Mouse (Mus musculus) ES-Bruce4 (cell line): ENCODE data around the gene Hoxc11. TPM values are rescaled to one million over a fixed set of nuclear protein-coding genes. Genes with fewer than 3 reads are reported as not detected.

ENCODE experiments used
- H3K27ac ChIP-seq: 2 replicates; pipeline ENCODE4 v1.5.1; 2012; ENCODE audit warnings: low read length, inconsistent platforms; ENCODE audit not compliant: insufficient read depth
- H3K27me3 ChIP-seq: 2 replicates; pipeline ENCODE4 v1.6.1; 2012; ENCODE audit warnings: mild to moderate bottlenecking, low read length, inconsistent platforms; ENCODE audit not compliant: control insufficient read depth, poor library complexity, insufficient read depth, severe bottlenecking
- H3K36me3 ChIP-seq: 2 replicates; pipeline ENCODE4 v1.6.1; 2012; ENCODE audit warnings: inconsistent platforms, mild to moderate bottlenecking, low read length, moderate library complexity; ENCODE audit not compliant: control insufficient read depth, poor library complexity, insufficient read depth, severe bottlenecking
- H3K4me1 ChIP-seq: one replicate; pipeline ENCODE4 v1.8.1; 2011; ENCODE audit warnings: low read length; ENCODE audit not compliant: control insufficient read depth, insufficient read depth
- H3K4me3 ChIP-seq: 2 replicates; pipeline ENCODE4 v1.5.1; 2011; ENCODE audit warnings: low read depth, mild to moderate bottlenecking, low read length
- H3K9ac ChIP-seq: 2 replicates; pipeline ENCODE4 v1.6.1; 2012; ENCODE audit warnings: low read depth, mild to moderate bottlenecking, inconsistent platforms; ENCODE audit not compliant: poor library complexity, severe bottlenecking
- H3K9me3 ChIP-seq: replicated peaks from 2 replicates; pipeline ENCODE4 v1.6.1; 2012; ENCODE audit warnings: mild to moderate bottlenecking, low read length, inconsistent platforms; ENCODE audit not compliant: control insufficient read depth, poor library complexity, insufficient read depth, severe bottlenecking
- CTCF ChIP-seq: IDR thresholded peaks from one replicate; pipeline ENCODE4 v1.8.1; 2011; ENCODE audit warnings: low read depth, low read length
- EP300 ChIP-seq: IDR thresholded peaks from 2 replicates; pipeline ENCODE4 v1.6.1; 2011; ENCODE audit warnings: low read depth, low read length; ENCODE audit not compliant: insufficient read depth
- POLR2A ChIP-seq: IDR thresholded peaks from one replicate; pipeline ENCODE4 v1.8.1; 2011; ENCODE audit warnings: low read length; ENCODE audit not compliant: insufficient read depth
- polyA plus RNA-seq: library from polyadenylated mRNA; stranded (reverse); fragments of >200 nt; gene quantifications from 2 replicates; pipeline ENCODE4 v1.2.4, GENCODE M21; 2011; ENCODE audit warnings: low read depth; ENCODE audit not compliant: missing spikeins, insufficient read depth, insufficient read length

Gene Hoxc11
- polyA plus RNA-seq, 1 experiment: not detected

DNA sequence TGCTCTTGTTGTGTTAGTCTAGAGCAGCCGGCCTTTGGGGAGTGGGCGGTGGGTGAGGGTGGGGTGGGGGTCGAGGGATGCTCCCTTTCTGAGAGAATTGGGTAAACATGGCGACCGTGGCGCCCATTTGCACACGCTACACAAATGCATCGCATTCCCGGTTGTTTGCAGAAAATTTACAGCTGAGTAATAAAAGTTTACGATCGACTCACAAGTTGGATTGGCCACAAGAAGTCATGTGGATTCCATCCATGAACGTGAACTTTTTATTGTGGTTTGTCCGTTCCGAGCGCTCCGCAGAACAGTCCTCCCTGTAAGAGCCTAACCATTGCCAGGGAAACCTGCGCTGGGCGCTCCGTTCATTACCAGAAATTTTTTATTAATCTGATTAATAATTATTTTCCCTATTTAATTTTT lies 43.7 kb downstream of the Hoxc11 start, which contains the start of gene Hoxc6:
Gene Hoxc6 (plus strand): TSS at position 319 of the 417 bp plus-strand sequence.
- H3K4me1 ChIP-seq: no peaks in the 10 kb centered on the region
- peaks cover 57% of the 10 kb centered on the region for H3K27me3 ChIP-seq
- H3K9ac ChIP-seq: peak within 1 kb of the TSS; percentile 51
- TF ChIP-seq POLR2A (no peak), EP300 (no peak), CTCF (no peak)
- no peaks in the 10 kb centered on the region for H3K36me3 ChIP-seq
- H3K9me3 ChIP-seq: no peaks in the 10 kb centered on the region
- peak within 1 kb of the TSS; percentile 60 for H3K4me3 ChIP-seq
- H3K27ac ChIP-seq: no peak within 1 kb of the TSS

DNA sequence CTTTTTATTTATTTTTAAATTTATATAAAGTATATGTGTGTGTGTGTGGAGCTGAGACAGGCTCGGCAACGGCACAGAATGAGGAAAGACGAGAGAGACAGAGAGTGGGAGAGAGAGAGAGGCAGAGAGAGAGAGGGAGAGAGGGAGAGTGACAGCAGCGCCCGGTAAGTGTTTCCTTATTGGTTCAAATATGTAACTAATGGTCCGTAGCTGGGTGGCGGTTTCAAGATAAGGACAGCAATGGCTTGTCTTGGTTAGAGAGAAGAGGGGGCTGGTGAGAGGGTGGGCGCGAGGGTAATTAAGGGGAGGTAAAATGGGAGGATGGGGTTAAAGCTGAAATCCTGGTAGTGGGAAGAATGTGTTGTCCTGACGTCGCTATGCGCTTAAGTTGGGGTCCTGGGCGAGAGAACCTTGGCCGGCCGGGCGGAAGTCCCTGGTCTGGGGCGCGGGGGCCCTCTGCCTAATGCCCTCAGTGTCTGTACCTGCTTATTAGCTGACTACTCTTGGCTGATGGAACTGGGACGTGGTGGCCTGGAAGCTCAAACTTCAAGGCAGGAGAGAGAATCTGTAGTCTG lies 44.5 kb downstream of the Hoxc11 start:
- Histone ChIP-seq H3K27me3 (peaks cover 59% of the 10 kb centered on the region), H3K4me3 (peak overlapping the region; percentile 60), H3K9ac (peak overlapping the region; percentile 51), H3K4me1 (no peaks in the 10 kb centered on the region), H3K9me3 (no peaks in the 10 kb centered on the region), H3K36me3 (no peaks in the 10 kb centered on the region), H3K27ac (no peak overlapping the region)
- TF ChIP-seq POLR2A (no peak), CTCF (no peak), EP300 (no peak)

DNA sequence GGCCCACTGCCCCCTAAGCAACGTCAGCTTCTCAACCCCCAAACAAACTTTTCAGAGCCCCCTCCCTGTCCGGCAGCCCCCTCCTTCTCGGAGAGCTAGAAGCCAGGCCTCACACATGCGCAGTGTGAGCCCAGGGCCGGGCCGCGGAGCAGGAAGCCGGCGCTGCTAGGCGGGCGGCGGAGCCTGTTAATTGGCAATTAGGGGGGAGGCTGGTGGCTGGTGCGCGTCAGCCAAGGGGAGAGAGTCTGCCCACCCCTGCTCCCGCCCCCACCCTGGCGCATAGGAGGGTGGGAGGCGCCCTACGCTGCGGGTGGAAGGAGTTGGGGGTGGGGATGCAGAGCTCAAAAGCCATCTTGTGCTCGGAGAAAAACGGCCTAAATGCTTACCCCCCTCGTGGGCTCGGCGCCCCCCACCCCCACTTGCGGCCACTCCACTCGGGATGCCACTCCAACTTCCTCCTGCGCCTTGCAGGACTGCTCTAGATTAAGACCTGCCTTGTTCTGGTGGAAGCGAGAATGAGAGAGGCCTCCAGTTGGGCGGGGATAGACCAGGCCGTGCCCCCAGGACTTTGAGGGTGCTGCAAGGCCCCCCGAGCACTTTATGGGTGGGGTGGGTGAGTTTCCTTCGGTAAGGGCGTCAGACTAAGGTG lies 45.1 kb downstream of the Hoxc11 start:
- H3K4me3 ChIP-seq: peak overlapping the region; percentile 60
- no peak for TF ChIP-seq POLR2A
- no peak for TF ChIP-seq EP300
- TF ChIP-seq CTCF: no peak
- no peaks in the 10 kb centered on the region for H3K36me3 ChIP-seq
- H3K9ac ChIP-seq: peak overlapping the region; percentile 51
- H3K4me1 ChIP-seq: no peaks in the 10 kb centered on the region
- peaks cover 60% of the 10 kb centered on the region for H3K27me3 ChIP-seq
- H3K9me3 ChIP-seq: no peaks in the 10 kb centered on the region
- H3K27ac ChIP-seq: no peak overlapping the region

DNA sequence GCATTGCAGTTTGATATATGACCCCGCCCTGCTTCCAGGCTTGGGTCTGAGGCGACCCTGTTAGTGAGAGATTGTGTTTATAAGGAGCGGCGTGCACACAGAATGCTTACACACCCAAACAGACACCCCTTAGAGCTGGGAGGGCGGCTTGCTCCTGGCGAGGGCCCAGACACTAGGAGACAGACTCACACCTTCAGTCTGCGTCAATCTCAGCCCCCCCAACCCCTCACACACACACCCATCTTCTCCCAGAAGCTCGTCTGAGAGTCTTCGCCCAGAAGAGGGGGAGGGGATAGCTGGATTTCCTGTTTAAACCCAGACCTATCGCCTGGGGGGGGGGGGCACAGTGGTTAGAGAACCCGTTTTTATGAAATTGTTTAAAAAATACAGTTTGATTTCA lies 45.7 kb downstream of the Hoxc11 start:
- no peak for TF ChIP-seq EP300
- no peak for TF ChIP-seq POLR2A
- no peak for TF ChIP-seq CTCF
- Histone ChIP-seq H3K27me3 (peaks cover 62% of the 10 kb centered on the region), H3K4me1 (no peaks in the 10 kb centered on the region), H3K4me3 (no peak overlapping the region), H3K27ac (no peak overlapping the region), H3K9me3 (no peaks in the 10 kb centered on the region), H3K36me3 (no peaks in the 10 kb centered on the region), H3K9ac (no peak overlapping the region)

DNA sequence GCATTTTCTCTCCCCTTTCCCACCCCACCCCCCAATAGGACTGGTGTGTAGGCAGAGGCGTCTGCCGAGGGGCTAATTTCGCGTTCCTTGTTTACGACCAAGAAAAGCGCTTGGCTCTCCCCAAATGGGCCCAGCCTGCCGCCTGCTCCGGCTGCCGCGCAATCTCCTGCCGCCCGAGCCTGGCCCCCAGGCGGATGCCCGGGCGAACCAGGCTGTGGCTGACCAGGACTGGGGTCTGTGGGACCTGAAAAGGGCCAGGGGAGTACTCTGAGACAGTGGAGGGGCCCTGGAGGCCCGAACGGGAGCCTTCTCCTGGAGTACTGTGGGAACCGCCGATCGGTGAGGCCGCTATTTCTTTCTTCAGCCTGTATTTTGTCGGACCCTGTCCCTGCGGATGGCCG lies 46.3 kb downstream of the Hoxc11 start:
- Histone ChIP-seq H3K4me1 (no peaks in the 10 kb centered on the region), H3K36me3 (no peaks in the 10 kb centered on the region), H3K27ac (no peak overlapping the region), H3K4me3 (0 out of 2 replicates have a peak overlapping the region, but pooled peaks have one; percentile 23), H3K27me3 (peaks cover 61% of the 10 kb centered on the region), H3K9ac (peak overlapping the region; percentile 58; the same call in 1 of the 2 replicates), H3K9me3 (no peaks in the 10 kb centered on the region)
- TF ChIP-seq EP300 (no peak), POLR2A (no peak)

DNA sequence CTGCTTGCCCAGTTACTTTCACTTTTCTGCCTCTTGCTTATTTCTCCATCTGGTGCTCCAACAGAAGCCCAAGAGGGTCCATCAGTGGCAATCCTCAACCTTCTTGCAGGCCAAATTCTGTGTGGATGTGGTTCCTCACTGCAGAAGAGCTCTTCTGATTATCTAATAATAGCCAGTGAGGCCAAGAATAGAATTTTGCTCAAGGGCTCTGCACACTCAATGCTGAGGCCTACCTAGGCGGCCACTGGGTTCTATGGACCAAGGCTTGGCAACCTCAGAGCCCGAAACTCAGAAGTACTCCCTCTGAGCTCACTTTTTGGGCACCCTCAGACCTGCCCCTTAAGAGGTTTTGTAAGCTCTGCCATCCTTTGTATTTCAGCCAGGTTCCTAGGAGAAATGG lies 47.1 kb downstream of the Hoxc11 start:
- no peaks in the 10 kb centered on the region for H3K36me3 ChIP-seq
- peaks cover 57% of the 10 kb centered on the region for H3K27me3 ChIP-seq
- no peak overlapping the region for H3K27ac ChIP-seq
- no peaks in the 10 kb centered on the region for H3K4me1 ChIP-seq
- H3K4me3 ChIP-seq: no peak overlapping the region
- H3K9me3 ChIP-seq: no peaks in the 10 kb centered on the region
- H3K9ac ChIP-seq: no peak overlapping the region
- TF ChIP-seq POLR2A: no peak
- TF ChIP-seq EP300: no peak
- no peak for TF ChIP-seq CTCF
